Mouse (Mus musculus) kidney, embryonic 16.5 days (tissue): ENCODE results near the gene Crybg2. TPM values are rescaled to one million over a fixed set of nuclear protein-coding genes. Genes with fewer than 3 reads are reported as not detected.

ENCODE experiments used
- ATAC-seq: fragments of 200-750 bp; cut with Nextera tagmentation; 2 replicates; pipeline ENCODE4 v1.8.0; 2017; ENCODE audit warnings: moderate TSS enrichment; ENCODE audit not compliant: low FRiP score, low TSS enrichment
- H3K27ac ChIP-seq: fragments of 300-500 bp; sonication (generic); 2 replicates; pipeline ENCODE4 v1.5.1; 2014; ENCODE audit warnings: low read length
- H3K27me3 ChIP-seq: fragments of 300-500 bp; sonication (generic); 2 replicates; pipeline ENCODE4 v1.6.1; 2014; ENCODE audit warnings: low read length, control low read depth, mixed read lengths; ENCODE audit not compliant: insufficient read depth
- H3K36me3 ChIP-seq: fragments of 300-500 bp; sonication (generic); 2 replicates; pipeline ENCODE4 v1.6.1; 2014; ENCODE audit warnings: low read length, control low read depth, mixed read lengths; ENCODE audit not compliant: insufficient read depth
- H3K4me1 ChIP-seq: fragments of 300-500 bp; sonication (generic); 2 replicates; pipeline ENCODE4 v1.6.1; 2014; ENCODE audit warnings: low read length, control low read depth, mixed read lengths; ENCODE audit not compliant: insufficient read depth
- H3K4me2 ChIP-seq: fragments of 300-500 bp; sonication (generic); replicated peaks from 2 replicates; pipeline ENCODE4 v1.6.1; 2014; ENCODE audit warnings: low read depth, low read length
- H3K4me3 ChIP-seq: fragments of 300-500 bp; sonication (generic); 2 replicates; pipeline ENCODE4 v1.5.1; 2014; ENCODE audit warnings: mild to moderate bottlenecking, low read length
- H3K9ac ChIP-seq: fragments of 300-500 bp; sonication (generic); replicated peaks from 2 replicates; pipeline ENCODE4 v1.6.1; 2014; ENCODE audit warnings: low read length
- H3K9me3 ChIP-seq: fragments of 300-500 bp; sonication (generic); 2 replicates; pipeline ENCODE4 v1.6.1; 2016; ENCODE audit warnings: low read length, control low read depth
- WGBS: fragments of 180-500 bp; shearing (Covaris S2); extraction: QIAGEN DNeasy Blood & Tissue Kit; methylation state at CpG from one replicate; pipeline ENCODE4 v1.1.7; 2014; 5-methylcytosine and 5-hydroxymethylcytosine counted together
- polyA plus RNA-seq: library from polyadenylated mRNA; unstranded; fragments of >200 nt; fragmentation: Nextera tagmentation; extraction: Ambion mirVana; gene quantifications from 2 replicates; pipeline ENCODE4 v1.2.1, GENCODE M21; 2015

Gene Crybg2
- polyA plus RNA-seq, 1 experiment from 2014 or later: 4.2 TPM

DNA sequence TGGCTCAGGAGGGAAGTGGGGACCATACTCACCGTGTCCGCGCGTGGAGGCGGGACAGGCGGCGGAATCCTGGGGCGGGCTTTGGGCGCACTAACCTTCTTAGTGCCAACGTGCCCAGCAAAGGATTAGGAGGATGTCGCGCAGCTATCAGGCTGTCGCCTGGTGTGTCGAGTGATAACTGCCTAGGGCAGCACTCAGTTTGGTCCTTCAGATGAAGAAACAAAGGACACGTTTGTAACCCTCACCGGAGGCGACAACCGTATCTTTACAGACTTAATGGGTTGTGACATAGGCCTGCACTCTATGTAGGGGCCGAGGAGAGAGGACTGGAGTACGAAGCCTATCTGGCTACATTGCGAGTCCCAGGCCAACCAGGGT, 42.1 kb downstream of the Crybg2 start:
- Histone ChIP-seq H3K27me3 (no peaks in the 10 kb centered on the region), H3K4me2 (peak overlapping the region; percentile 62), H3K9me3 (no peaks in the 10 kb centered on the region), H3K9ac (peak overlapping the region; percentile 67), H3K4me3 (peak overlapping the region; percentile 65), H3K4me1 (peaks cover 10% of the 10 kb centered on the region; the same call in 1 of the 2 replicates), H3K27ac (no peak overlapping the region), H3K36me3 (no peaks in the 10 kb centered on the region)
- ATAC-seq: peak; percentile 16; the same call in 1 of the 2 replicates
- WGBS: 2% methylated on average over 21 of the region's 21 CpGs

DNA sequence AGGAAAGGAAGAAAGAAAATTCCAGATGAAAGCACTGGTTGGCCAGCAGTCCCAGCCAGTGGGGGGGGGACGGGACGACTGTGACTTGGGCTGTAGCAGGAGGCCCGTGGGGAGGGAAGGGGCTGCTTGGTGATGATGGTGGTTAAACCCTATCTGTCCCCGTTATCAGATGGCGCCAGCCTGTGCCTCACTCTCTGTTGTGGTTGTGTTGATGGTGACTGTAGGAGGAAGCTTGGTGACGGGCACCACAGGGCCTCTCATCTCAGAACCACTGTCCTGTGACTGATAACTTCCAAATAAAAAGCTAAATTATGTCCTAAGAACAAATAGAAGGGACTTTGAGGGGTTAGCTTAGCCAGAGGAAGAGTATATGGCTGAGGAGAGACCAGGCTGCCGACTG, 45.5 kb downstream of the Crybg2 start:
- Histone ChIP-seq H3K36me3 (no peaks in the 10 kb centered on the region), H3K9ac (no peak overlapping the region), H3K27ac (no peak overlapping the region), H3K4me1 (peaks cover 11% of the 10 kb centered on the region; the same call in 1 of the 2 replicates), H3K4me2 (no peak overlapping the region), H3K4me3 (no peak overlapping the region), H3K27me3 (no peaks in the 10 kb centered on the region), H3K9me3 (no peaks in the 10 kb centered on the region)
- 78% methylated on average over 7 of the region's 7 CpGs for WGBS
- ATAC-seq: no peak

DNA sequence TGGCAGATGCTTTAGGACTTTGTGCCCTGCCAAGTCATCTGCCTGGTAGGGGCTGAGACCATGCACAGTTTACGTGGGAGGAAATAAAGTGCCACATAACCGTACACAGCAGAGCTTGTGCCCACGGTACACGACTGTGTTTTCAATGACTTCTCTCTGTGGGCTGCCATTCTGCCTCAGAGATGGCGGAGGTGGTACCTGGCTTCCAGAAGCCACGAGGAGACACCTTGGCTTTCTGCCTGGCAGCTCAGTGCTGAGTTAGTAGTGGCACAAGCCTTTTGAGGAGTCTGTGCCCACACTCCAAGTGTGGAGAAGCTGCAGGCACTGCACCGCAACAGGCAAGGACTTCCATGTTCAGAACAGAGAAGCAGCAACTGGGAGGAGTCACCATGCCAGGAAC, 47.1 kb downstream of the Crybg2 start:
- no peaks in the 10 kb centered on the region for H3K36me3 ChIP-seq
- no peaks in the 10 kb centered on the region for H3K9me3 ChIP-seq
- no peaks in the 10 kb centered on the region for H3K27me3 ChIP-seq
- peaks cover 11% of the 10 kb centered on the region; the same call in 1 of the 2 replicates for H3K4me1 ChIP-seq
- H3K9ac ChIP-seq: no peak overlapping the region
- H3K27ac ChIP-seq: no peak overlapping the region
- no peak for ATAC-seq
- no peak overlapping the region for H3K4me2 ChIP-seq
- 83% methylated on average over 7 of the region's 7 CpGs for WGBS
- no peak overlapping the region for H3K4me3 ChIP-seq

DNA sequence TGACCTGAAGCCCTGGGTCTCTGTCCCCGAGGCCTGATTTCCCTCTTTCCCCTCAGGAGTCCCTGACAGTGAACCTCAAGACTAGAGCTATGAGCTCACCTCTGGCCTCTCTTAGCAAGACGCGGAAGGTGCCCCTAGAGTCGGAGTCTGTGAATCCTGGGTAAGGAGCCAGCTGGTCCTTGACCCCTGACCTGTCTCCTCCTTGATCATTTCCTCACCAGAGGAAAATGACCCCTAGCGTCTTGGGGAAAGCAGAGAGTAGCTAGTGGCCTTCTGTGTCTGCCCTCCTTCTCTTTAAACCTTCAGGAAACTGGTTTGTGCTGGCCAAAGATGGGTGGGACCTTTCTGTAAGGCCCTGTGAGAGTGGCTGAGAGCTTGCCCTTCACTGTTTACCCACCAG, 47.6 kb downstream of the Crybg2 start:
- Histone ChIP-seq H3K9me3 (no peaks in the 10 kb centered on the region), H3K4me1 (0 out of 2 replicates have a peak, but pooled peaks cover 6% of the 10 kb centered on the region), H3K27ac (no peak overlapping the region), H3K4me3 (no peak overlapping the region), H3K4me2 (no peak overlapping the region), H3K36me3 (no peaks in the 10 kb centered on the region), H3K9ac (no peak overlapping the region), H3K27me3 (no peaks in the 10 kb centered on the region)
- ATAC-seq: no peak
- WGBS: 24% methylated on average over 5 of the region's 5 CpGs

DNA sequence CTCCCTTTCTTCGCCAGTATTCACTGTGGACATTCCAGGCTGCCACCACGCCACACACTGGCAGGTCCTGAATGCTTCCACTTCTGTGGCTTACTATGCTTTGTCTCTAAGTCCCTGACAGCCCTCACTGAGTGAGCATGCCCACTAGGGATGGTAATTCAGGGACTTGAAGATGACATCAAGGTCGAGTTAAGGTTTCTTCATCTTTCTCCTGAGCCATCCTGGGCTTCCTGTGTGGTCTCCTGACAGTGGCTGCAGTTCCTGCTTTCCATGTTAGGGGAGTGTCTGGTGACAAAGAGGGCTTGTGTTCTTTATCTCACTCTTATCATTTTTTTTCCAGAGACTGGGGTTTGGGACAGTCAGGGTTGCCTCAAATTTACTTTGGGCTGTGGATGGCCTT, 50.0 kb downstream of the Crybg2 start:
- ATAC-seq: no peak
- Histone ChIP-seq H3K9me3 (no peaks in the 10 kb centered on the region), H3K27ac (no peak overlapping the region), H3K27me3 (no peaks in the 10 kb centered on the region), H3K4me2 (no peak overlapping the region), H3K36me3 (no peaks in the 10 kb centered on the region), H3K4me3 (no peak overlapping the region), H3K4me1 (peaks cover 9% of the 10 kb centered on the region; the same call in 1 of the 2 replicates), H3K9ac (no peak overlapping the region)
- 49% methylated on average over 3 of the region's 3 CpGs for WGBS

DNA sequence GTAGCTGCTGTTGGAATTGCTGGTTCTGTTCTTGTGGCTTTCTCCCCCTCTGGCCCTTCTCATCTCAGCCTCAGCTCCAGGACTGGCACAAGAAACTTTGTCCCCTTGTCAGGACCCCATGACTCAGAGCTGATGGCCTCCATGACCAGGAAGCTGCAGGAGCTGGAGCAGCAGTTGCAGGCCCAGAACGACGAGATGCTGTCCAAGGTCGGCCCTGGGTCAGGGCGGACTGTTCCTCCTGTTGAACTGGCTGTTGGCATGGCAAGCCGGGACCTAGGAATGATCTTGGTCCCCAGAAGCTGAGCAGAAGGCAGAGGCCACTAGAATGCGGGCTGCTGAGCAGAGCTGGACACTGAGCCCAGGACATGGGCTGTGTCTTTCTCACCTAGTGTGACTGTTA, 51.8 kb downstream of the Crybg2 start:
- no peak for ATAC-seq
- no peak overlapping the region for H3K27ac ChIP-seq
- WGBS: 63% methylated on average over 6 of the region's 6 CpGs

DNA sequence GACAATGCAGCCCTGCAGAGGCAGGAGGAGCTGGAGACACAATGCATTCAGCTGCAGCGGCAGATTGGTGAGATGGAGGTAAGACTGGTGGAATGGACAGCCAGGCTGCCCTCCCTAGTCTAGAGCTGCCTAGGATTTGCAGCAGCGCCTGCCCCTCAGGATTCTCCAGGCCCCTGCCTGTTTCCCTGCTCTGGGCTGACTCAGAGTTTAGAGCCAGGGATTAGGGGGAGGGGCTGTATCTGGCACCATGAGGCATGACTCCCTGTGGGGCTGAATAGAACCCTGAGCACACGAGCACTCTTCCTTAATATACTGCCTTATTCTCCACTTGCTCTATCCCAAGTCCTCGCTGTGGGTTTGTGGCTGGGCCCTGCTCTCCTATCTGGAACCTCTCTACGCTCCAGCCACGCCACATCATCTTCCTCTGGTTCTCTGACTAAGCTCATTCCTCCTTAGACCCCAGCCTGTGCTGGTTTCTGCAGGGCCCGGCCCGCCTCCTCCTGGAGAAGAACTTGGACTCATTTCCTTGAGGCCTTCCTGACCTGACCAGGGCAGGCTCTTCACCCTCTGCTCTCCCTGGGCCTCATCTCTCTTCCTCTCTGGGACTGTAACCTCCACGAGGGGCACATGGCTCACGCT, 52.9 kb downstream of the Crybg2 start:
- Histone ChIP-seq H3K4me2 (no peak overlapping the region), H3K27ac (no peak overlapping the region), H3K4me3 (no peak overlapping the region), H3K4me1 (peaks cover 6% of the 10 kb centered on the region), H3K9ac (no peak overlapping the region), H3K9me3 (no peaks in the 10 kb centered on the region), H3K36me3 (no peaks in the 10 kb centered on the region), H3K27me3 (no peaks in the 10 kb centered on the region)
- 60% methylated on average over 10 of the region's 10 CpGs for WGBS
- no peak for ATAC-seq

More for the DNA sequence above, 51.8 kb downstream of the Crybg2 start:
- Histone ChIP-seq H3K27me3 (no peaks in the 10 kb centered on the region), H3K9me3 (no peaks in the 10 kb centered on the region), H3K9ac (no peak overlapping the region), H3K4me2 (no peak overlapping the region), H3K36me3 (no peaks in the 10 kb centered on the region), H3K4me3 (no peak overlapping the region), H3K4me1 (peaks cover 9% of the 10 kb centered on the region; the same call in 1 of the 2 replicates)

DNA sequence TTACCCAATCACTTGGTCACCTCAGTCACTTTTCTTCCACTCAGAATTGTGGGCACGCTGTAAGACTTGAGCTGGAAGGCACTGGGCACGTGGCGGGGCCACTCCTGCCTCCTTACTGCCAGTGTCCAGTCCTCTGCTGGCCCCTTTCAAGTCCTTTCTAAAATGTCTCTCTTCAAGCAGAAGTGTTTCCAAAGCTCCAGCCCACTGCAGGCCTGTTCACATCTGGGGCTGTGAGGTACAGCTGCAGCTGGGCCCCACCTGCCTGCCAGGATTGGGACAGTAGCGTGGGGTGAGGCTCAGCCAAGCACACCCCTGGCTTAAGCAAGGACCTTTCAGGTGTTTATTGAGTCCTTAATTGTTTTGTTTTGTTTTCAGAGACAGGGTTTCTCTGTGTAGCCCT, 53.4 kb downstream of the Crybg2 start:
- Histone ChIP-seq H3K9me3 (no peaks in the 10 kb centered on the region), H3K4me1 (peaks cover 4% of the 10 kb centered on the region), H3K4me3 (no peak overlapping the region), H3K36me3 (no peaks in the 10 kb centered on the region), H3K27ac (no peak overlapping the region), H3K27me3 (no peaks in the 10 kb centered on the region), H3K9ac (no peak overlapping the region), H3K4me2 (no peak overlapping the region)
- no peak for ATAC-seq
- WGBS: 91% methylated on average over 4 of the region's 4 CpGs

DNA sequence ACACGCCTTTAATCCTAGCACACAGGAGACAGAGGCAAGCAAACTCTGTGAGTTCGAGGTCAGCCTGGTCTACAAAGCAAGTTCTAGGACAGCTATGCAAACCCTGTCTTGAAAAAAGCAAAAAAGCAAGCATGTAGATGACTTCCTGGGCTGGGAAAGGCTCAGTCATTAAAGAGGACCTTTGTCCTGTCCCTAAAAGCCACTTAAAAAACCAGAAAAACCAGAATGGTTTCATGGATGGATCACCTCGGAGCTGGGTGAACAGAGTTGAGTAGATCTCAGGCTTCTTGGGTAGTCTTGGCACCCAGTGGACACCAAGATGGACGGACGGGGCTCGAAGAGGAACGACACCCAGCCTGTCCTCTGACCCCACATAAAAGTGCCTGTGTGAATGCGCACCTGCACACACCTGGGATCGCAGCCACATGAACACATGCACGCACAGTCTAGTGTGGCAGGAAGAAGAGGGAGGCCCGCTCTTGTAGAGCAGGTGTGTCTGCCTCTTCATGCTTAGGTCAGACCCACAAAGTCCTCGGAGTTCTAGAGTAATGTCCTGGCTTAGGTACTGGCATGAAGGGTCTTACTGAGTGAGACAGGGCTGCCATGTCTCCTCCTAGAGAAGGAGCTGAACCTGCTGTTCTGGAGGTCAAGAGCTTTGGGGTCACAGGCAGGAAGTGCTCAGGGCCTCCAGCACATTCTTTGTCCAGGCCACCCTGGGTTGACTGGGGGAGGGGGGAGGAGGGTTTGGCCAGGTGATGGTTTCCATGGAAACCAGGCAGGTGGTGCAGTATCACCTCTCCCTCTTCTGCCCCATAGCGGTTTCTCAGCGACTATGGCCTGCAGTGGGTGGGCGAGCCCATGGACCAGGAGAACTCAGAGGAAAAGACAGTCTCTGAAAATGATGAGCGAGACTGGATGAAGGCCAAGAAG, 54.9 kb downstream of the Crybg2 start:
- H3K4me2 ChIP-seq: no peak overlapping the region
- no peak overlapping the region for H3K27ac ChIP-seq
- no peak overlapping the region for H3K4me3 ChIP-seq
- H3K4me1 ChIP-seq: peaks cover 4% of the 10 kb centered on the region
- H3K9me3 ChIP-seq: no peaks in the 10 kb centered on the region
- H3K36me3 ChIP-seq: no peaks in the 10 kb centered on the region
- no peak overlapping the region for H3K9ac ChIP-seq
- no peak for ATAC-seq
- WGBS: 83% methylated on average over 16 of the region's 16 CpGs
- no peaks in the 10 kb centered on the region for H3K27me3 ChIP-seq

DNA sequence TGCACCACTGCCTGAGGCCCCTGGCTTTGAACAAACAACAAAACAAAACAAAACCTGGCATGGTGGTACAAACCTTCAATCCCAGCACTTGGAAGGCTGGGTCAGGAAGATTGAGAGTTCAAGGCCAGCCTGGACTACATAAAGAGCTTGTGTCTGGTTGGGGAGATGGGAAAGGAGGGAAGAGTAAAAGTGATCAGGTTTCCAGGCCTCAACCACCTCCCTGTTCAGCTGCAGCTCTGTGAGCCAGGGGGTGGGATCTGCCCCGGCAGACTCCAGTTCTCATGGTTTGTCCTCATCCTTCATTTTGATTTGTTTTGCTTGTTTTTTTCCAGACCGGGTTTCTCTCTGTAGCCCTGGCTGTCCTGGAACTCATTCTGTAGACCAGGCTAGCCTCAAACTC, 55.9 kb downstream of the Crybg2 start:
- Histone ChIP-seq H3K9me3 (no peaks in the 10 kb centered on the region), H3K4me2 (no peak overlapping the region), H3K36me3 (no peaks in the 10 kb centered on the region), H3K27ac (no peak overlapping the region), H3K4me1 (peaks cover 4% of the 10 kb centered on the region), H3K27me3 (no peaks in the 10 kb centered on the region), H3K9ac (no peak overlapping the region), H3K4me3 (no peak overlapping the region)
- WGBS: 61% methylated on average over 2 of the region's 2 CpGs
- no peak for ATAC-seq
